Mouse (Mus musculus): ENCODE measurements around the gene Olfr655.

Gene Olfr655

DNA sequence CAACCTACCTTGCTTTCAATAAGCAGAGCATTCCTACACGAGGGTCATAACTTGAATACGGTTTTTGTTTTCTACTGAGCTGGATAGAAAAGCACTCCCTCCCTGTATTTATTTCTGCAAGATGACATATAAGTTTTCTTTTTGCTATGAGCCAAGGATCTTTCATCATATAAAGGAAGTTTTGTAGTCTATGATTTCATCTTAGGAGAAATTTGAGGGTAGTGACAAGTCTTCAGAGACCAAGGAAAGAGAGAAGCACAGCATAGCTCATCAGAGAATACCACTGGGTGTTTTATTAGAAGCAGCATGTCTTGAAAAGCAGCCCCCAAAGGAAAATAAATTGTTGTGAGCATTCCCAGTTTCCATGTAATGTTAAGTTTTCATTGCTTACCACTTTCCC is at the start of gene Olfr655:
Olfr655 (minus strand) TSS at position 101 of the 400 bp plus-strand sequence.
- DNase-seq = no peak

DNA sequence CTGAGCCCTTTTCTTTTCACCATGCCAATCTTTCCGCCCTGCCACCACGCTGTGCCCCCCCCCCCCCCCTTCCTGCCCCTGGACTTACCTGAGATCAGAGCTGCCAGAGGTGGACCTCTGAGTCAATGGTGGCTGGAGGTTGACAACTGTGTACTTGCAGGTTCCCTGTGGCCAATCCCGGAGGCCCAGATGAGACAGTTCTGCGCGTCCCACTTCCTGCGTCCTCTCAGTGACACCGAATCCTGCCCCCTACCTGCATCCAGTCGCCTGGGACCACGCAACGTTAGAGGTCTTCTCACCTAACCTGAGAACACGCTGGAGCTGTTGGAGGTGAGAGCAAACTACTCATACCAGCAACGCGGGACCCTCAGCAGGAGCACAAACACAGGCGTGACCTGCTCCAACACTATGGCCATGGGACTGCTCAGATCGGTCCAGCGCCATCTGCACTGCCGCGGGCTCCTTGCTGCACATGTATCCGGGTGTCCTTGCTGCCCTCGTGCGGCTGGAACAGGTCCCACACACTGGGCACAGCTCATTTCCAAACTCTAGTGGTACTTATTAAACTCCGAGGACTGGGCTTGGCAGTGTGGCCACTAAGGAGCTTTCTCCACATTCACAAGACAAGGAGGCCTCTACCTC is 45.4 kb upstream of the Olfr655 start, which contains the start of gene Olfr658:
Olfr658 (minus strand) TSS at position 465 of the 642 bp plus-strand sequence.
- DNase-seq = peak; percentile 57

DNA sequence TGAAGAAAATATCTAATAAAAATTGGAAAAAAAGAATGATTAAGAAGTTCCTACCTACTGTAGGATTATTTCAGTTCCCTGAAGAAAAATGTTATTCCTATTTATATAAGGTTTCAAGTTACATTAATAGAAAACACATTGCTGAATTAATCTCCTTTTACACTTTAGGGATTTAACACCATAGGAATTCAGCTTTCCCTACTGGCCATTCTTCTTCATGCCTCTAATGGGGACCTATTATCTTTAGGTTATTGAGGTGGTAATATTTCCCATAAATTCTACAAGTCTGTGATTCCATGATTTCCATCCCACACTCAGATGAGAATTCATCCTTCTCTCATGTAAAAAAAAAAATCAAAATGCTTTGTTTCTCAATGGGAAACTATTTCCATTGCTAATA is 22.9 kb upstream of the Olfr655 start, which contains the start of gene Olfr657:
Olfr657 (plus strand) TSS at position 301 of the 400 bp plus-strand sequence.
- no peak for DNase-seq

DNA sequence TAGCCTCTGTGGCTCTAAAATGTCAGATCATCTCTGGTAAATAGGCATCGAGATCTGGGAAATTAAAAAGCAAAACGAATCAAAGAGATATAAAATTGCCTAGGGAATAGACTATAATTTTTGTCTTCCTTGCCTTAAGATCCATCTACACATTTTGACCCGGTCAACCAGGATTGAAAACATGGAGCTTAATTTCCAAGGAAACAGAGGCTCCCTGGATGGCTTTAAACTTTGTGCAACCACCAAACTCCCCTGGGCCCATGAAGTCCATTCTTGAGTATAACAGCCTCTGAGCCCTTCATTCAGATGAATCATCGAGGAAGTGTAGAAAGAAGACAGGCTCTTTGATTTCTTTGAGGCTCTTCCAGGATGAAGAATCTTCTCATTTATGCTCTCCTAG is 12.1 kb upstream of the Olfr655 start, which contains the start of gene Olfr656:
Olfr656 (plus strand) TSS at position 301 of the 400 bp plus-strand sequence.
- no peak for DNase-seq

DNA sequence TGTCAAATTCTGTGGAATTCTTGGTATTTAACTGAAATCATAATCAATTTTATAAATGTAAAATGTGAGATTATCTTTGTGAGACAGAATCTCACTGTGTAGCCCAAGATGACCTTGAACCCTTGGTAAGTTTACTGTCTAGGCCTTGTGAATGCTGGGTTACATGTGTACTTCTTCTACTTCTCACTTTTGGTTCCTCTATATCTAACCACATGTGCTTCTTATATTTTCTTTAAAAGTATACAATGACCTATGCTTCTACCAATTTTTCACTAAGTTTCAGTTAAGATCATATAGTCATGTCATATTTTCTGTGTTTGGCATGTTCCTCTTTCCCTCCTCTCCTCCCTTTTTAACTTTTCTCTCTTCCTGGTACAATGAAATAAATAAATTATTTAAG is 3.1 kb upstream of the Olfr655 start:
- DNase-seq = no peak

DNA sequence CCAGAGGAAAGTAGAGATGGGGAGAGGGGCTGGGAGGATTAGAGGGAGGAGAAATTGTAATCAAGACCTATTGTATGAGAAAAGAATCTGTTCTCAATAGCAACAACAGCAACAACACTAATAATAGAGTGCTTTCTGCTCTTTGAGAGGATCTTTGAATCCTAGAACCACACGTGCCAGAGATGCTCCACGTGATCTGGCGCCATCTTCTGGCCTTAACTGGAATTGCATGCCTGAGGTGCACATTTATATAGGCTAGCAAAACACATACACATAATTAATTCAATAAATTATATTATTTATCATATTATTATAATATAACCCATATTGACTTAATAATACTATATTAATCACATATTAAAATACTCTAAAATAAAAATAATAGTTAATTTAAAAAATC is 1.6 kb upstream of the Olfr655 start:
- DNase-seq = no peak

DNA sequence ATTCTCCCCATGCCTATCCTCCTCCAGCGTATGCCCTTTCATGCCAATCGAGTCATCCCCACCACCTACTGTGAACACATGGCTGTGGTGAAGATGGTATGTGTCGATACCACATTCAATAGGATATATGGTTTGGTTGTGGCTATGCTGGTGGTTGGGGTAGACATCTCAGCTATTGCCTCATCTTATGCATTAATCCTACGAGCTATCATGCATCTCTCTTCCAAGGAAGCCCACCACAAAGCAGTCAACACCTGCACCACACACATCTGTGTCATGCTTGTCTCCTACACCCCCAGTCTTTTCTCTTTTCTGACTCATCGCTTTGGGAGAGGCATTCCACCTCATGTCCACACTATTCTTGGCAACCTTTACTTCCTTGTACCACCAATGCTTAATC is 13.3 kb downstream of the Olfr655 start:
- no peak for DNase-seq

DNA sequence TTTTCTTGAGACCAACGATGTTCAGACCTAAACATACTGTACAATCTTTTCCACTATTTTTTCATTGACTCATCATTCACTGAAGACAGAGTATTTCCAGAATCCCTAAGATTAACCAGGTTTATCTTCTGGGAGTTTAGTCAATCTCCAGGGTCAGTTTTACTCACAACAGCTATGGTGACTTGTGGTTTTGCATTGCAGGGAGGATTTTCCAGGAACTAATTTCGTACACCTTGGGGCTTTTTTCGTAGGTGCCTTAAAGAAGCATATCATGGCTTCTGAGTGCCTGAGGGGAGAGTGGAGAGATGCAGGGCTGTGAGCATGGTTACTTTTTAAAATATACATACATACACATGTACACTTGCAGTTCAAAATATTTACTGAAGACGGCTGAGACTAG is 14.9 kb downstream of the Olfr655 start, which contains the start of gene Olfr654:
Olfr654 (plus strand) TSS at position 301 of the 400 bp plus-strand sequence.
- no peak for DNase-seq

DNA sequence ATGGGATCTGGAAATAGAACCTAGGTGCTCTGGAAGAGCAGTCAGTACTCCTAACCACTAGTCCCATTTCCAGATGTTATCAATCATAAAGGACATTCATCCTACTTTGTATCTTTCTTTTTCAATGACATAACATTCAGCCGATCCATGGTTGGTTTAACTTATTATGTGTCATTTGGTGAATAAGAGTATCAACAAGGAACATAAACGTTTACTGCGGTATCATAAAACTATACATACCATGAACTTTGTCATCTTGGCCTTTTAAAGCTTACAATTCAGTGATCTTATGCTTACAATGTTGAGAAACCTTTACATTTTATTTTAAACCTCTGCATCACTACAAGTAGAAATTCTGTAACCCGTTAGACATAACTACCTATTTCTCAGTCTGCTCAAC is 20.1 kb downstream of the Olfr655 start:
- DNase-seq = no peak

DNA sequence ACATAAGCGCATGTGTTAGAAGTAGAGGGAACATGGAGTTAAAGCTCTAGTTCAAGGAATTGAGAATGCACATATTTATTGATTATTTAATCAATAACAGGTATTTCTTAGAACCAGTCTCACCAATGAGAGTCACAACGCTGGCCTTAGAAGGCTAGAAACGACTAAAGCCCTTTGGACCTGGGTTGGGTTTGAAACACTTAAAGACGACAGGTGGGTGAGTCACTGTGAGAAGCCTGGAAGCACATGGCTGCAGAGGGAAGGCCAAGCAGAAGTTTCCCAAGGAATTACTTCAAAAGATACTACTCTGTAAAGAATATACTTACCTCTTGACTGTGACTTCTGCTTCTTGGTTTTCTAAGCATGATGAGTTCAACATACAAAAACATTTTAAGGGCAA is 20.7 kb downstream of the Olfr655 start:
- no peak for DNase-seq

DNA sequence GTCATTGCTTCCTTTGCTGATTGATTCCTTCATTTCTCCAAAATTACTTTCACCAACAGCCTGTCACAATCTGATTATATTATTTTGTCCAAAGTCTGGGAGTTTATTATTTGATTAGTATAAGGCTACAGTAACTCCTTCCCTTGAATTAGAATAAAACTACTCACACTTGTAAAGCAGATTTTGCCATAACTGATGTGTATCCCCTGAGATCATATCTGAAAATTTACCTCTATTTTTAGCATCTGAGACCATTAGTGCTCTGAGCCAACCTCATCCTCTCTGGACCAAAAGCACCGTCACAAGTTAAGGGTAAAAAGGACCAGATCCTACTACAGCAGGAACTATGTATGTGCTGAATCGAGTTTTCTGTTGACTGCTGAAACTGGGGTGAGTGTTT is 24.6 kb downstream of the Olfr655 start, which contains the start of gene Olfr653:
Olfr653 (plus strand) TSS at position 301 of the 400 bp plus-strand sequence.
- no peak for DNase-seq

DNA sequence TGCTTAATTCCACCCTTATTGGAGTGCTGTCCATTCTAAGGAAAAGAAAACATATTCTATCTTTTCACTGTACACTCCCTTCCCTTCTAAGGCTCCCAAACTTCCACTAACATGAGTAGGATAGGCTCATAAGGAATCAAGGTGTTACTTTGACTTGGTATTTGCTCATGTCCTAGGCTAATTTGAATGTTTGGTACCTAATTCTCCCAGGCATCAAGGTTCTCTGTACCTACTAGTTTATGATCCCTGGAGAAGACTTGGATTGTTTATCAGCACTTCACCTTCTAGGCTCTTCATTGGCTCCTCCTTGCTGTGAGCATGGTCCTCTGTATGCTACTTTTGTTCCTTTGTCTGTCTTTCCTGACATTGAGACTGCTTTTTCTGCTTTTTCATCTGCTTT is 41.0 kb downstream of the Olfr655 start, which contains the start of gene Olfr652:
Olfr652 (plus strand) TSS at position 301 of the 400 bp plus-strand sequence.
- no peak for DNase-seq

DNA sequence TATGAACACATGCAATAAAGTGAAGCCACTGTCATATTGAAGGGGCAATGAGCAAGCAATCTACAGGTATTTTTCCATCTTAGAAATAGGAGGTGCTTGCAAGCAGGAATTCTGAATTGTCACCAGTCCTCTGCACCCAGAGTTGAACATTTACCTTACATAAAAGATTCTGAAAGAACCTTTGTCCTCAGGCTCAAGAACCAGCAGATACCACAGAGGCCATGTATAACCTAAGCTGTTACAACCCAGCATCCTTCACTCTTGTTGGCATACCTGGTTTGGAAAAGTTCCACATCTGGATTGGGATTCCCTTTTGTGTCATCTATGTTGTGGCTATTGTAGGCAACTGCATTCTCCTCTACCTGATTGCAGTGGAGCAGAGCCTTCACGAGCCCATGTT is 48.9 kb downstream of the Olfr655 start:
- no peak for DNase-seq

DNA sequence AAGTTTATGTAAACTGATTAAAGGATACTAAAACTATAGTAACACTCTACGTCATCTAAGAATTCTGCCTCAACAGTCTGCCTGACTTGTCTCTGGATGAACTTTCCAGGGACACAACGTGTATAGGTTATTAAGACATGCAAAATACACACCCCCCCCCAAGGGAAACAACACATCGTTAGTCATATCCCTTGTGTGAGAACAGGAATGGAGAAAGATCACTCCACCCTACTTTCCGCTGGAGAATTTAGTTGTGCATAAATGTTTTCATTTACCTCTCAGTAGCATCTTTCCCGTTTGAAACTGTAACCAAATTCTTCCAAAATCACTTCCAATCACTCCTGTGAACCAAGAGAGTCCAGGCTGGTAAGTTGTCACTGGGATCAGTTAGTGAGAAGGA is 51.7 kb downstream of the Olfr655 start, which contains the start of gene Olfr651:
Olfr651 (plus strand) TSS at position 301 of the 400 bp plus-strand sequence.
- DNase-seq = no peak
